Mouse (Mus musculus) liver, embryonic 11.5 days (tissue): ENCODE results near the gene Arhgap8. TPM values are rescaled to one million over a fixed set of nuclear protein-coding genes. Genes with fewer than 3 reads are reported as not detected.
A peak's percentile ranks its signal among the peaks of the same experiment; 100 is the strongest.
"Not testable (repeated sequence)": the region's sequence is repeated elsewhere in the genome, so short reads cannot be mapped to it uniquely, and the experiment has no call there.

Experiments
- ATAC-seq: fragments of 200-750 bp; cut with Nextera tagmentation; replicated peaks from 2 replicates; pipeline ENCODE4 v1.8.0; 2017; ENCODE audit warnings: moderate number of reproducible peaks, mild to moderate bottlenecking, moderate TSS enrichment, moderate library complexity; ENCODE audit not compliant: low FRiP score
- DNase-seq: peaks from one replicate; pipeline ENCODE4 v3.0.0-alpha.2; 2017; ENCODE audit warnings: low spot score
- H3K27ac ChIP-seq: fragments of 300-500 bp; sonication (generic); 2 replicates; pipeline ENCODE4 v1.5.1; 2014; ENCODE audit warnings: mild to moderate bottlenecking, low read depth, low read length, control low read depth
- H3K27me3 ChIP-seq: fragments of 300-500 bp; sonication (generic); replicated peaks from 2 replicates; pipeline ENCODE4 v1.6.1; 2014; ENCODE audit warnings: low read length, mixed read lengths; ENCODE audit not compliant: control insufficient read depth, insufficient read depth
- H3K36me3 ChIP-seq: fragments of 300-500 bp; sonication (generic); 2 replicates; pipeline ENCODE4 v1.6.1; 2014; ENCODE audit warnings: mild to moderate bottlenecking, low read length, moderate library complexity, mixed read lengths; ENCODE audit not compliant: control insufficient read depth, insufficient read depth
- H3K4me1 ChIP-seq: fragments of 300-500 bp; sonication (generic); replicated peaks from 2 replicates; pipeline ENCODE4 v1.6.1; 2014; ENCODE audit warnings: low read length, mixed read lengths; ENCODE audit not compliant: control insufficient read depth, insufficient read depth
- H3K4me2 ChIP-seq: fragments of 300-500 bp; sonication (generic); 2 replicates; pipeline ENCODE4 v1.6.1; 2014; ENCODE audit warnings: mild to moderate bottlenecking, control low read depth, moderate library complexity
- H3K4me3 ChIP-seq: fragments of 300-500 bp; sonication (generic); 2 replicates; pipeline ENCODE4 v1.5.1; 2014; ENCODE audit warnings: low read depth, low read length, control low read depth
- H3K9ac ChIP-seq: fragments of 300-500 bp; sonication (generic); 2 replicates; pipeline ENCODE4 v1.6.1; 2014; ENCODE audit warnings: low read depth, low read length, control low read depth
- H3K9me3 ChIP-seq: fragments of 300-500 bp; sonication (generic); 2 replicates; pipeline ENCODE4 v1.6.1; 2016; ENCODE audit warnings: low read length, inconsistent platforms, mixed read lengths; ENCODE audit not compliant: control insufficient read depth
- WGBS: fragments of 180-500 bp; shearing (Covaris S2); extraction: QIAGEN DNeasy Blood & Tissue Kit; methylation state at CpG from one replicate; pipeline ENCODE4 v1.1.7; 2014; 5-methylcytosine and 5-hydroxymethylcytosine counted together
- polyA plus RNA-seq: library from polyadenylated mRNA; unstranded; fragments of >200 nt; fragmentation: Nextera tagmentation; extraction: Ambion mirVana; gene quantifications from 2 replicates; pipeline ENCODE4 v1.2.1, GENCODE M21; 2014

The Arhgap8 gene
- polyA plus RNA-seq, 1 experiment from 2014 or later: 0.93 TPM

- H3K4me1 ChIP-seq: peaks cover 12% of the 10 kb centered on the region
- not testable (repeated sequence) for H3K4me3 ChIP-seq, H3K9ac ChIP-seq, H3K4me2 ChIP-seq, ATAC-seq, H3K27ac ChIP-seq, H3K36me3 ChIP-seq, H3K9me3 ChIP-seq, DNase-seq
- WGBS: 60% methylated on average over 6 of the region's 6 CpGs
- H3K27me3 ChIP-seq: peaks cover 18% of the 10 kb centered on the region
Measured at GRCm38 (mm10) chr15:84717570-84718270, 2.1 kb upstream of the Arhgap8 start.

- H3K4me3 ChIP-seq: no peak overlapping the region
- WGBS: 56% methylated on average over 3 of the region's 3 CpGs
- no peak overlapping the region for H3K9ac ChIP-seq
- H3K4me1 ChIP-seq: peaks cover 12% of the 10 kb centered on the region
- H3K9me3 ChIP-seq: no peaks in the 10 kb centered on the region
- ATAC-seq: no peak
- no peak overlapping the region for H3K4me2 ChIP-seq
- H3K36me3 ChIP-seq: no peaks in the 10 kb centered on the region
- no peak overlapping the region for H3K27ac ChIP-seq
- DNase-seq: no peak
- peaks cover 18% of the 10 kb centered on the region for H3K27me3 ChIP-seq
Measured at GRCm38 (mm10) chr15:84718785-84719184, 1.1 kb upstream of the Arhgap8 start.

GRCm38 (mm10) chr15:84720291-84721204 is 696 bp downstream of the Arhgap8 start:
- no peak for ATAC-seq
- WGBS: 6% methylated on average over 33 of the region's 33 CpGs

GRCm38 (mm10) chr15:84723656-84724055 is 3.8 kb downstream of the Arhgap8 start:
- not testable (repeated sequence) for H3K27ac ChIP-seq, H3K4me1 ChIP-seq, H3K9me3 ChIP-seq, H3K4me3 ChIP-seq, H3K36me3 ChIP-seq, ATAC-seq, H3K4me2 ChIP-seq, DNase-seq, H3K9ac ChIP-seq
- H3K27me3 ChIP-seq: peaks cover 18% of the 10 kb centered on the region
- WGBS: 82% methylated on average over 1 of the region's 1 CpGs

More at GRCm38 (mm10) chr15:84720291-84721204, 696 bp downstream of the Arhgap8 start:
- Histone ChIP-seq H3K4me1 (peaks cover 5% of the 10 kb centered on the region; the same call in 1 of the 2 replicates), H3K36me3 (no peaks in the 10 kb centered on the region), H3K27me3 (peaks cover 18% of the 10 kb centered on the region), H3K4me3 (peak overlapping the region; percentile 42), H3K9me3 (no peaks in the 10 kb centered on the region), H3K4me2 (peak overlapping the region; percentile 66), H3K27ac (no peak overlapping the region), H3K9ac (no peak overlapping the region; the same call in 1 of the 2 replicates)
- DNase-seq: peak; percentile 42

GRCm38 (mm10) chr15:84724199-84724598 is 4.3 kb downstream of the Arhgap8 start:
- no peaks in the 10 kb centered on the region for H3K36me3 ChIP-seq
- no peak overlapping the region for H3K4me3 ChIP-seq
- H3K9ac ChIP-seq: no peak overlapping the region
- H3K4me1 ChIP-seq: peaks cover 7% of the 10 kb centered on the region; the same call in 1 of the 2 replicates
- no peak for DNase-seq
- WGBS: 57% methylated on average over 4 of the region's 4 CpGs
- H3K9me3 ChIP-seq: no peaks in the 10 kb centered on the region
- H3K27me3 ChIP-seq: peaks cover 16% of the 10 kb centered on the region
- no peak overlapping the region for H3K27ac ChIP-seq
- no peak overlapping the region for H3K4me2 ChIP-seq
- ATAC-seq: no peak

- Histone ChIP-seq H3K27me3 (no peaks in the 10 kb centered on the region; the same call in 1 of the 2 replicates), H3K4me1 (0 out of 2 replicates have a peak, but pooled peaks cover 2% of the 10 kb centered on the region), H3K27ac (no peak overlapping the region), H3K9me3 (no peaks in the 10 kb centered on the region), H3K9ac (no peak overlapping the region), H3K4me3 (no peak overlapping the region), H3K4me2 (no peak overlapping the region), H3K36me3 (no peaks in the 10 kb centered on the region)
- 73% methylated on average over 6 of the region's 6 CpGs for WGBS
- ATAC-seq (no peak), DNase-seq (no peak)
Measured at GRCm38 (mm10) chr15:84729685-84730084, 9.8 kb downstream of the Arhgap8 start.

- WGBS: 61% methylated on average over 1 of the region's 1 CpGs
- Histone ChIP-seq H3K9ac (no peak overlapping the region), H3K27me3 (no peaks in the 10 kb centered on the region; the same call in 1 of the 2 replicates), H3K36me3 (no peaks in the 10 kb centered on the region), H3K4me3 (no peak overlapping the region), H3K9me3 (no peaks in the 10 kb centered on the region), H3K4me1 (0 out of 2 replicates have a peak, but pooled peaks cover 2% of the 10 kb centered on the region), H3K4me2 (no peak overlapping the region), H3K27ac (no peak overlapping the region)
- DNase-seq: no peak
- ATAC-seq: no peak
Measured at GRCm38 (mm10) chr15:84730893-84731292, 11.0 kb downstream of the Arhgap8 start.

GRCm38 (mm10) chr15:84731676-84732424 is 12.0 kb downstream of the Arhgap8 start:
- no peak overlapping the region for H3K4me2 ChIP-seq
- DNase-seq (no peak), ATAC-seq (no peak)
- no peak overlapping the region for H3K4me3 ChIP-seq
- WGBS: 64% methylated on average over 18 of the region's 18 CpGs
- no peaks in the 10 kb centered on the region for H3K9me3 ChIP-seq
- no peak overlapping the region for H3K27ac ChIP-seq
- H3K9ac ChIP-seq: no peak overlapping the region
- no peaks in the 10 kb centered on the region; the same call in 1 of the 2 replicates for H3K27me3 ChIP-seq
- 0 out of 2 replicates have a peak, but pooled peaks cover 2% of the 10 kb centered on the region for H3K4me1 ChIP-seq
- no peaks in the 10 kb centered on the region for H3K36me3 ChIP-seq
